Mouse (Mus musculus) midbrain, embryonic 10.5 days (tissue): ENCODE results near the gene Cr2. TPM values are rescaled to one million over a fixed set of nuclear protein-coding genes. Genes with fewer than 3 reads are reported as not detected.

Source experiments
- DNase-seq: peaks from one replicate; pipeline ENCODE4 v3.0.0-alpha.2; 2017; ENCODE audit warnings: low spot score
- H3K27ac ChIP-seq: fragments of 300-500 bp; sonication (generic); replicated peaks from 2 replicates; pipeline ENCODE4 v1.5.1; 2016; ENCODE audit warnings: mild to moderate bottlenecking
- H3K27me3 ChIP-seq: fragments of 300-500 bp; sonication (generic); 2 replicates; pipeline ENCODE4 v1.6.1; 2016; ENCODE audit warnings: low read depth, mild to moderate bottlenecking; ENCODE audit not compliant: poor library complexity, severe bottlenecking
- H3K36me3 ChIP-seq: fragments of 300-500 bp; sonication (generic); 2 replicates; pipeline ENCODE4 v1.6.1; 2016; ENCODE audit warnings: mild to moderate bottlenecking, moderate library complexity
- H3K4me1 ChIP-seq: fragments of 300-500 bp; sonication (generic); 2 replicates; pipeline ENCODE4 v1.6.1; 2016
- H3K4me3 ChIP-seq: fragments of 300-500 bp; sonication (generic); 2 replicates; pipeline ENCODE4 v1.5.1; 2016; ENCODE audit warnings: mild to moderate bottlenecking, moderate library complexity
- H3K9me3 ChIP-seq: fragments of 300-500 bp; sonication (generic); replicated peaks from 2 replicates; pipeline ENCODE4 v1.6.1; 2016; ENCODE audit warnings: mild to moderate bottlenecking
- WGBS: fragments of 180-500 bp; shearing (Covaris S2); methylation state at CpG from one replicate; pipeline ENCODE4 v1.1.7; 2016; 5-methylcytosine and 5-hydroxymethylcytosine counted together
- polyA plus RNA-seq: library from polyadenylated mRNA; unstranded; fragments of >200 nt; fragmentation: Nextera tagmentation; extraction: Ambion mirVana; gene quantifications from 2 replicates; pipeline ENCODE4 v1.2.1, GENCODE M21; 2016

Gene Cr2
- polyA plus RNA-seq, 1 experiment from 2014 or later, result 0.56 TPM

DNA sequence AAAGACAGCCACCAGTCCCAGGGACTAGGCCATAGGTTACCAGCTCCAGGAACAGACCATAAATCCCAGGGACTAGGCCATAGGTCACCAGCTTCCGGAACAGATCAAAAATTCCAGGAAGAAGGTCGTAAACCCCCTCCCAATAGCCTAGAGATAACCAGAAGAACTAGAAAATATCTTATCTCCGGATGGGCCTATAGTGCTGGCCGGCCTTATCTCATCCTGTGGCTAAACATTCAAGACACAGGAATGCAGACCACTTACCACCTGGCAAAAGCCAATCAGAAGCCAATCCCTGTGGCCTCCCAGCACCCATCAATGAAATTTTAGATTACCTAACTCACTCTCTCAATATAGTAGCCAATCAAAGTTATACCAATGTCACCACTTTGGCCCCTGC is 75.8 kb downstream of the Cr2 start:
- Histone ChIP-seq H3K9me3 (no peaks in the 10 kb centered on the region), H3K4me1 (no peaks in the 10 kb centered on the region), H3K36me3 (peaks cover 58% of the 10 kb centered on the region), H3K4me3 (no peak overlapping the region), H3K27ac (no peak overlapping the region), H3K27me3 (no peaks in the 10 kb centered on the region)
- WGBS, result 91% methylated on average over 4 of the region's 4 CpGs
- no peak for DNase-seq

DNA sequence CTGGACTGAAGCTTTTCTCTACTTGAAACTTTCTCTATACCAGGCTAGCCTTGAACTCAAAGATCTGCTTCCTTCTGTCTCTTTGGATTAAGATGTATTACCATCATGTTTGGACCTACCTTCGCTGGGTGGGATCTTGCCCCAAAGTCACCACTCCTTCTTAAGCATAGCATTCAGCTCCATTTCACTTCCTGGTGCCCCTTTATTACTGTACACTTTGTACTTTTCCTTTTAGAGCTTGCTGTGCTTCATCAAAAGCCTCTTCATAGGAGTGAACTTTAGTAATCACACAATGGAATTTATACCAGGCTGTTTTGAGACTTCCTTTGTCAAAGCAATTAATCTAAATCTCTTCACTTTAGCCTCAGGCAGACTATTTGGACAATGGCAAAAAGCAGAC is 78.5 kb downstream of the Cr2 start:
- WGBS, result 89% methylated on average over 1 of the region's 1 CpGs
- H3K4me1 ChIP-seq, result no peaks in the 10 kb centered on the region
- H3K9me3 ChIP-seq, result no peaks in the 10 kb centered on the region
- no peak overlapping the region for H3K27ac ChIP-seq
- no peaks in the 10 kb centered on the region; the same call in 1 of the 2 replicates for H3K27me3 ChIP-seq
- DNase-seq, result no peak
- peaks cover 40% of the 10 kb centered on the region for H3K36me3 ChIP-seq
- no peak overlapping the region for H3K4me3 ChIP-seq

DNA sequence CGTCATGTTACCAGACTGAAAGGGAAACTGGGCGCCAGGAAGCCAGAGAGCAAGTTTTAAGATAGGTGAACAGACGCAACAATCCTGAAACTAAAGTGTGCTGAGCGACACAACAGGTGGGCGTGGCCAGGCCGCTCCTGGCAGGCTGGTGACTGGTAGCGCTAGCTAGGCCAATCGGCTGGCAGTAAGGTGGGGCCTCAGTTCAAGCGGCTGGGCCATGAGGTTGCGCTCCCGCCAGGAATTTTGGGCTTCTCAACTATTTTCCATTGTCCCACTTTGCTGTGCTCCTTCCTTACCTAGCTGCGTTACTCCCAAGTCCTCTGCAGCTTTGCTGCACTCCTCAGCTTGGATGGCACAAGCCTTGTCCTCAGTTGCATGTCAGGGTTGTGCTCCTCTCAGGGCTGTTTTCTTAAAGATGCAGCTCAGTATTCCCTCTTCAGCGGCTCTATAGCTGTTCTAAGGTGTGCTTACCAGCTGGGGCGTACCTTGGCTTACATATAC is 84.2 kb downstream of the Cr2 start, which contains the start of gene Cd46:
Gene Cd46 (minus strand): TSS at position 30 of the 501 bp plus-strand sequence.
- peak within 1 kb of the TSS; percentile 55 for H3K4me3 ChIP-seq
- H3K36me3 ChIP-seq, result peaks cover 8% of the 10 kb centered on the region
- peaks cover 10% of the 10 kb centered on the region for H3K4me1 ChIP-seq
- DNase-seq, result peak; percentile 77
- H3K27ac ChIP-seq, result peak within 1 kb of the TSS; percentile 79
- H3K9me3 ChIP-seq, result no peaks in the 10 kb centered on the region
- 3% methylated on average over 14 of the region's 14 CpGs for WGBS
- no peaks in the 10 kb centered on the region; the same call in 1 of the 2 replicates for H3K27me3 ChIP-seq

DNA sequence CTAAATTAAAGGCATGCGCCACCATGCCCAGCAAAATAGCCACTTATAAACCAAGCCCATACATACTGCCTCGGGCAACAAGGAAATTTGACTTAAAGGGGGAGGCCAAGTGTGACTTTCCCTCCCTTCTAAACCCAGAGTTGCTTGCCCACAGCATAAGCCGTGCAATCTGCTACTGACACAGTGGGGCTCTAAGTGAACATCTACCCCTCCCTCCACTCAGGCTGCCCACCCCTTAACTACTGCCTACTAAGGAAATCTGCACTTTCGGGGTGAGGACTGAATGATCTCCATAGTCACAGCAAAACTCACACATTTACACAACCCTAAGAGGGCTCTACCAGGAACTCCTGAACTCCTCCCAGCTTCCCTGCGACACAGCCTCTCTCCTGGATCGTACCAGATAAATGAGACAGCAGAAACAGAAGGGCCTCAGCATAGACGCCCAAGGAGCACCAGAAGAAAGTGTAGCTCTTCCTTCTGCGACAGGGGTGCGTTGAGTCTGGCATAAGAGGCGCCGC is 84.8 kb downstream of the Cr2 start:
- no peak for DNase-seq
- H3K27ac ChIP-seq, result peak overlapping the region; percentile 79
- 21% methylated on average over 11 of the region's 11 CpGs for WGBS
- no peaks in the 10 kb centered on the region; the same call in 1 of the 2 replicates for H3K27me3 ChIP-seq
- peak overlapping the region; percentile 55 for H3K4me3 ChIP-seq
- H3K9me3 ChIP-seq, result no peaks in the 10 kb centered on the region
- peaks cover 10% of the 10 kb centered on the region for H3K4me1 ChIP-seq
- H3K36me3 ChIP-seq, result peaks cover 3% of the 10 kb centered on the region; the same call in 1 of the 2 replicates

Other genes with a start within 250 kb of the Cr2 start
- 51.5 and 56.2 TPM in 2 replicates for gene Cd34, start 237.9 kb downstream of the Cr2 start, polyA plus RNA-seq
- gene Cd46, start 84.5 kb downstream of the Cr2 start, polyA plus RNA-seq, result 0.63 and 0.91 TPM in 2 replicates
- gene Cr1l, start 45.1 kb downstream of the Cr2 start, polyA plus RNA-seq, result 46.0 and 50.1 TPM in 2 replicates